Mouse (Mus musculus) layer of hippocampus, postnatal 14 days (tissue): ENCODE results near the gene Lamc3. TPM values are rescaled to one million over a fixed set of nuclear protein-coding genes. Genes with fewer than 3 reads are reported as not detected.
A peak's percentile ranks its signal among the peaks of the same experiment; 100 is the strongest.

ENCODE experiments used
- DNase-seq, 2 experiments: peaks; one replicate each; pipeline ENCODE4 v3.0.0; 2021 to 2022; ENCODE audit warnings: low spot score in 2 of 2, mixed read lengths in 1 of 2
- total RNA-seq, 2 experiments: library from RNA; stranded (reverse); gene quantifications; 2 replicates each; pipeline ENCODE4 v1.2.3; 2021

Gene Lamc3
- total RNA-seq, 2 experiments from 2014 or later: 10.9 to 11.9 TPM

DNA sequence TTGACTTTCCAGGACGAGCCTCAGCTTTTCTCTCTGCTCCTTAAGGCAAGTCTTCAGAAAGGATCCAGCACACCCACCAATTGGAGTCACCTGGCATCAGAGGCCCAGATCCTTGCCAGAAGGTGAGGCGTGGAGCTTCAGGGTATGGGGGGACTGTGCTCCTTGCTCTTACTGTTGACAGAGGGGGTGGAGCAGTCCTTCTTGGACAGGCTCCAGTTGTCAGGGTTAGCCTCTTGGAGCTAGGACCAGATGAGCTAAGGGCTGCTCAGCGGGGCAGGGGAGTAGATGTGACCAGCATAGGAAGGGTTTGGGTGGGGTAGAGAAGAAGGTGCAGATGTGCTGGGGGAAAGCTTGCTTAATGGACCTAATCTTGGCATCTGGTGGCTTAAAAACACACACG lies 38.8 kb downstream of the Lamc3 start:
- no peak for DNase-seq

GRCm38 (mm10) chr2:31929664-31930063 lies 42.6 kb downstream of the Lamc3 start:
- no peak for DNase-seq

DNA sequence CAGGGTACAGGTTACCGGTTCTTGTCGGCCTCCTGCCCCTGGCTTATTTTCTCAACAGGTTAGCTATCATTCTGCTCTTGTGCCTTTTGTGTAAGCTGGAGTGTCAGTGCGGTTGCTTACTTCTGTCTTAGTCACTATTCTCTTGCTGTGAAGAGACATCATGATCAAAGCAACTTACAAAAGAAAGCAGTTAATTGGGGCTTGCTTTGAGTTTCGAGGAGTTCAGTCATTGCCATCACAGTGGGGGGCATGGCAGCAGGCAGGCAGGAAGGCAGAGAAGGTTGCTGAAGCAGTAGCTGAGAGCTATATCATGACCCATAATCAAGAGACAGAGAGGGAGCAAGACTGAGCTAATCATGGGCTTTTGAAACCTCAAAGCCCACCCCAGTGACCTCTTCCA lies 47.5 kb downstream of the Lamc3 start:
- no peak for DNase-seq

DNA sequence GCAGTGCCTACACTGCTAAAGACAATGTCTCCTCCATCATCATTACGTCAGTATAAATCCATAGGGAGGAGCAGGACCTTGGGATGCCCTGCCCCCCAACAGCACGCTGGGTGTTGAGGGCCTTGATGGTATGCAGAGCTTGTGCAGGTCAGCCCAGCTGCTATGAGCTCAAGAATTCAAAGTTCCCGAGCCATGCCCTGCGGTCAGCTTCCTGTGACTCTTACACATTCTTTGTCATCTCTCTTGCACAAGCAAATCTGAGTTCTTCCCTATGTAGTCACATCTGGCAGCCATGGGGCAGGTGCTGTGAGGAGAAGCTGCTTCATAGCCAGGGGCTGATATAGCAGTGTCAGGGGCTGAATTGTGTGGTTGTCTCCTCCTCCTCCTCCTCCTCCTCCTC lies 48.0 kb downstream of the Lamc3 start:
- no peak for DNase-seq

GRCm38 (mm10) chr2:31938298-31938697 lies 51.2 kb downstream of the Lamc3 start:
- no peak for DNase-seq

GRCm38 (mm10) chr2:31943011-31943410 lies 55.9 kb downstream of the Lamc3 start:
- no peak for DNase-seq

- DNase-seq: no peak
These were observed 58.5 kb downstream of the Lamc3 start for GRCm38 (mm10) chr2:31945580-31945979.

- DNase-seq: no peak
These were observed 61.3 kb downstream of the Lamc3 start for GRCm38 (mm10) chr2:31948392-31948791.

DNA sequence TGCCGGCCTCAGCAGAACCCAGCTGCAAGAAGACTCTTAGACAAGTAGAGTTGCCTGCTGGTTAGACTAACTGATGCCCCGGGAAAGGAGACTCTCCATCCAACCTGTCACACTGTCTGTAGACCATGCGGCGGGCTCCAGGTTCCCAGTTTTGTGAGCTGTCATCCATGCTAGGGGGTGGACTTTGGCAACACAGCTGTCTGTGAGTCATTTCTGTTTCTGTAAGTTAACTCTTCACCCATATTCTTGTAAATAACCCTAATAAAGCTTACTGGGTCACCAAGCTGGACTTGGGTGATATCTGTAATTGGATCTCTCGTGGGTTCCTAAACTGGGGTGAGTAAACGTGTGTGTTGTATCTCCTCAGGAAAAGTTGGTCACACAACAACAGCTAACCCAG lies 61.7 kb downstream of the Lamc3 start:
- no peak for DNase-seq

DNA sequence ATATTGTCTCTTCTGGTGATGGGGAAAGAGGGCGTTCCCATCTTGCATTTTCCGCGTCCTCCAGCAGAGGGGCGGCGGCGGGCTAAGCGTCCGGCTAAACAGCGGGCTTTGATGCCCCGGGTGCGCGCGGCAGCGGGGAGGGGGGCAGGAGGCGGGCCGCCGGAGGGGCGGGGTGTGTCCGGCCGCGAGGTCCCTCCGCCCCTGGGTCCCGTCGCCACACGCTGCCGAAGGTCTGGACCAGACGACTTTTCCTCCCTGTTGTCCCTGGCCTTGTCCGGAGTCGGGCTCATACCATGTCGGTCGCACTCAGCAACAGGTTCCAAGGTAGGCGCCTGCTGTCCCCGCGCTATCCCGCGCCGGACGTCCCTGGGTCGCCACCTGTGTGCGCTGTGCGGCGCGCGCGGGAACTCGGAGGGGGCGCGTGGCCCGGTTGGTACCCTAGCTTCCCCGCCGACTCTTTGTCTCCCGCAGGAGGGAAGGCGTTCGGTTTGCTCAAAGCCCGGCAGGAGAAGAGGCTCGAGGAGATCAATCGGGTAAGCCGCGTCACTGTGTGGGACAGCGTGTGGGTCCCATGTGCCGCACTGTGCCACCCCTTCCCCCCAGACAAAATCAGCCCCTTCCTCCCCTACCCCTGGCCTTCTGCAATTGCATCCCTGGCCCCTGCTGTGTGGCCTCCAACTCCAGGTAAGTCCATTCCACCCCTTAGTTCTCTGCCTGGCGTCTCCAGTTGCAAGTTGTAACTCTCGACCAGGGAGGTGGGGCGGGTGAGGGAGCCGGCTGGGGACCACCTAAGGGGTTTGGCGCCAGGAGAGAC lies 63.2 kb downstream of the Lamc3 start, which contains the start of gene Aif1l:
TSS of gene Aif1l (plus strand) at position 82 of the 814 bp plus-strand sequence.
- DNase-seq: no peak

GRCm38 (mm10) chr2:31950966-31951365 lies 63.9 kb downstream of the Lamc3 start:
- no peak for DNase-seq

DNA sequence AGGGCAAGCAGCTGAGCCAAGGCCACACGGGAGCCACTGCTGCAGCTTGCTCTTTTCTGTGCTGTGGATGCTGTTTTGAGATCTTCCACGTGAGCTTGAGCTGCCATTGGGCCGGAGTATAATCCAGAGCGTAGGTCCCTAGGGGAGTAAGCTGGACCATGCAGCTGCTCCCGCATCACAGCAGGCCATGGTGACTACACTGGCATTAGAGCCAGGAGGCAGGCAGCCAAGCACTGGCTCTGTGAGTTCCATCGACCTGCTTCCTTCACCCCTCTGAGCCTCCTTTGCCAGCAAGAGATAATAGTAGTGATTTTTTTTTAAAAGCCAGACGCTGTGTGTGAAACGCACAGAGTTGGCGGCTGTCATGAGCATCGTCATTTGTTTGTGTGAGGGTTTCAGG lies 65.1 kb downstream of the Lamc3 start:
- DNase-seq: no peak

DNA sequence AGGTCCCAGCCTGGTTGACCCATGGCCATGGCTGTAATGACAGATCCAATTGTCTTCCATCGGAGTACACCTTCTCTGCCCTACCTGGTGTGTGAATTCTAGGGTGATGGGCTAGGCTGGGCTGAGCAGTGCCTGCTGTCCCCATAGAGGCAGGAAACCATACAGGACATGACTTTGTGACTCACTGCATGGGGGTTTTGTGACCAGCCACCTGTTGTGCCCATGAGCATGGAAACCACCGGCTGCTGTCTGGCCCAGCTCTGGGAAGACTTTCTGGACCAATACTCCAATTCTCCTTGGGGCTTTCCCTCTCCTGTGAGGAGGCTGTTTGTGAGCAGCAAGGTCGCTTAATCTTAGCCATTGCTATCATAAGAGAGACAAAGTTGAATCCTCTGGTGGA lies 65.6 kb downstream of the Lamc3 start:
- no peak for DNase-seq

GRCm38 (mm10) chr2:31953687-31954086 lies 66.6 kb downstream of the Lamc3 start:
- DNase-seq: no peak

GRCm38 (mm10) chr2:31954779-31955181 lies 67.7 kb downstream of the Lamc3 start:
- no peak for DNase-seq

DNA sequence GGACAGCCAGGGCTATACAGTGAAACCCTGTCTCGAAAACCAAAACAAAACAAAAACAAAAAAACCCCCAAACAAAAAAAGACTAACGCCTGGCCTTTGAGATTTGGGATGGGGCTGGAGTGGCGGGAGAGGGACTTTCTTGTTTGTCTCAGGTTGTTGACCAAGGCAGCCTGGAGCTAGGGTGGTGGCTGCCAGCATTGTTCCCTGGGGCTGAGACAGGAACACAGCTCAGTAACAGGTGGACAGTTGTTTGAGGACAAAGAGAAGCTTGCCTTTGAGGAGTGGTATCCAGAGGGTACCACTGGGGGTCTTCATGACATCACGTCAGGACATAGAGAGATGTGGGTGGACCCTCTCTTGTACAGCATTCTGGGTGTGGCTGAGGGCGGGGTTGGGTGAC lies 68.6 kb downstream of the Lamc3 start:
- DNase-seq: no peak

DNA sequence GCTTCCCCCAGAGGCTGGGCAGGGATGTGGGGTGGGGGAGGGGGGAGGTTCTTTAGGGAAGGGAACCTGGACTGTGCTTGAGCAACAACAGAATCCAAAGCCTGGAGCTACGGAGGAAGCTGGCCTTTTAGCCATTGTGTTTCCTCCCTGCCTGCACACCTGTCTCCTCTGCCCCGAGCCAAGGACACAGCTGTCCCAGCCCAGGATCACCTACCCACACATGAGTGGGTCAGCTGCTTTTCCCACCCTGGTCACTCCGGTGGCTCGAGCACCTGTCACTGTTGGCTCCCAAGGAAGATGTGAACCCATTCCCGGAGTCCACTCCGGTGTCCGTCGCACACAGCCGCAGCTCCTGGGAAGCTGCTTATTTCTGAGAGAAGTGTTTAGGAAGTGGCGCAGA lies 70.1 kb downstream of the Lamc3 start:
- no peak for DNase-seq

DNA sequence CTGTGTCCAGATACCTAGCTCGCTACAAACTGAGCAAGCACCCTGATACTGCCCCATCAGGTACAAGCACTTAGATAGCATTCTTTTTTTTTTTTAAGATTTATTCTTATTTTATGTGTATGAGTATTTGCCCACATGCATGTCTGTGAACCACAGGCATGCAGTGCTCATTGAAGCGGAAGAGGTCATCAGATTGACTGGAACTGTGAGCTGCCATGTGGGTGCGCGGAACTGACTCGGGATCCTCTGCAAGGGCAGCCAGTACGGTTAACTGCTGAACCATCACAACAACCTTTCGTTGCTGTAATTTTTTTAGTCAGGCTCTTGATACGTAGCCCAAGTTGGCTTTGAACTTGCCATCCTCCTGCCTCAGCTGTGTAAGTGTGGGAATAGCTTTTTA lies 73.9 kb downstream of the Lamc3 start:
- no peak for DNase-seq

GRCm38 (mm10) chr2:31961791-31962222 lies 74.7 kb downstream of the Lamc3 start:
- no peak for DNase-seq

- DNase-seq: peak; percentile 64 to 74
These were observed 75.6 kb downstream of the Lamc3 start for GRCm38 (mm10) chr2:31962501-31963224.

GRCm38 (mm10) chr2:31963491-31963890 lies 76.4 kb downstream of the Lamc3 start:
- DNase-seq: no peak

GRCm38 (mm10) chr2:31964191-31964590 lies 77.1 kb downstream of the Lamc3 start:
- DNase-seq: no peak
